Mouse (Mus musculus) heart, adult 2 months (tissue): ENCODE results near the gene Rnd2.

Source experiments
- CTCF ChIP-seq: fragments of 200-600 bp; IDR thresholded peaks from 2 replicates; pipeline ENCODE4 v1.8.1; 2022; ENCODE audit warnings: antibody characterized with exemption, mild to moderate bottlenecking, moderate library complexity
- EP300 ChIP-seq: fragments of 200-500 bp; IDR thresholded peaks from 2 replicates; pipeline ENCODE4 v1.6.1; 2011; ENCODE audit warnings: low read depth, low read length, control low read depth; ENCODE audit not compliant: insufficient read depth
- POLR2A ChIP-seq: fragments of 200-500 bp; IDR thresholded peaks from 2 replicates; pipeline ENCODE4 v1.6.1; 2011; ENCODE audit warnings: mild to moderate bottlenecking, low read depth, low read length, control low read depth; ENCODE audit not compliant: insufficient read depth

DNA sequence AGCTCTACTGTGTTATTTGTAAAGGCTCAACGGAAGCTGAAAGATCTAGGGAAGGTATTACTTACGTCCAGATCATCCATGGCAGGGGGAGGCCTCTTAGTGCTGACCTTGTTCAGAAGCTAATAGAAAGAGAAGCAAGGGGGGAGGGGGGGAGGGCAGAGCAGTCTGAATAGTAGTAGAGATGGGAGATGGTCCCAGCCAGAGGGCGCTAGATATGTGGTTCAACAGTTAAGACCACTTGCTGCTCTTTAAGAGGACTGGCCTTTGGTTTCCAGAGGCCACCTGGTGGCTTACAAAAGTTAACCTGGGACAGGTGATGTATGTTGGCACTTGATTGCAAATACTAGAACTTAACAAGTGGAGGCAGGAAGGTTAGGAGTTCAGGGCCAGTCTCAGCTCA, 45.2 kb upstream of the Rnd2 start:
- TF ChIP-seq POLR2A = no peak
- TF ChIP-seq CTCF = peak; percentile 26; the same call in 1 of the 2 replicates
- no peak for TF ChIP-seq EP300
